Mouse (Mus musculus) skeletal muscle tissue, adult 2 months (tissue): ENCODE measurements around the gene Arl6ip1.
"Not testable (repeated sequence)": the region's sequence is repeated elsewhere in the genome, so short reads cannot be mapped to it uniquely, and the experiment has no call there.

Experiments
- DNase-seq: peaks from one replicate; pipeline ENCODE4 v3.0.0-alpha.2; 2012; ENCODE audit warnings: low read depth, low spot score

Gene Arl6ip1

DNA sequence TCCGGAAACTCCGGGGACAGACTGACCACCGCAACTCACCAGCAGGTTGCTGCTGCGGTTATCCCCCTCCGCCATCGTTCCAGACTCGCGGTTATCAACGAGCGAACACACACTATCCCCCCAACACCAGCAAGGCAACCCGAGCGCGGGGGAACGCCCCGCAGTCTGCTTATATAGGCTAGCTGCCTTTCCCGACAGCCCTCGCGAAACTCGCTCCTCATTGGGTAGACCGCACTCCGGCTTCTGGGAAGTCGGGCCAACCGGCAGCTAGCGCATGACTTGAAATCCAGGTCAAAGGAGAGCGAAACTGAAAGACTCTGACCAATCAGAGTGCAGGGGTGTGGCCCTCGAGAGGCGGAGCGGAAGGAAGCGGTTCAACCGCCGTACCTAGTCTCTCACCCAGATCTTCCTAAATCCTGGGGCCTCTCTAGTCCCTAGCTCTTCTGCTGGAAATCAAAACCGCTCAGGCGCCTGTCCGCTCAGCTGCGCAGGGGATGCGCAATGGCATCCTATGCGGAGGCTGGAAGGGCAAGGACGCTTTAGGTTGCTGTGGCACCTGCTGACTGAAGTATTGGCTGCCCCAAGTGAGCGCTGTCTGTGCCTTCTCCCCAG is at the start of gene Arl6ip1:
Gene Arl6ip1 (minus strand): TSS at position 233 of the 612 bp plus-strand sequence.
- peak; percentile 99 for DNase-seq

DNA sequence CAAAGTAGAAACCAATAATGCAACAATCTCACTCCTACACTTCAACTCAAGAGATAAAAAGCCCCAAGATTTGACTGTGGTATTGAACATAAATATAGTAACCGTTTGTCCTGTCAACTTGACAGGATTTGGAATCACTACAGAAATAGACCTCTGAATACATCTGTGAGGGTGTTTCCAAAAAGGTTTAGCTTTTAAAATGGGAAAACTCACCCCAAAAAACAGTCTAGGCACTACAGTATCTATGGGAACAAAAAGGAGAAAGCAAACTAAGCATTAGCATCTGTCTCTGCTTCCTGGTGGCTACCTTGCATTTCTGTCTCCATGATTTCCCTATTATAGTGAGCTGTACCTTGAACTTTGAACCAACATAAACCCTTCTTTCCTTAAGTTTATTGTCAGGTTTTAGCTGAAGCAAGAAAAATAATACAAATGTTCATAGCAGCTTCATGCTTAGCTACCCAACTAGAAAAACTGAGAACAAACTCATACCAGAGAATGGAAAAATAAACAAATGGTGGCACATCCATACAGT is 46.4 kb upstream of the Arl6ip1 start:
- DNase-seq = no peak

DNA sequence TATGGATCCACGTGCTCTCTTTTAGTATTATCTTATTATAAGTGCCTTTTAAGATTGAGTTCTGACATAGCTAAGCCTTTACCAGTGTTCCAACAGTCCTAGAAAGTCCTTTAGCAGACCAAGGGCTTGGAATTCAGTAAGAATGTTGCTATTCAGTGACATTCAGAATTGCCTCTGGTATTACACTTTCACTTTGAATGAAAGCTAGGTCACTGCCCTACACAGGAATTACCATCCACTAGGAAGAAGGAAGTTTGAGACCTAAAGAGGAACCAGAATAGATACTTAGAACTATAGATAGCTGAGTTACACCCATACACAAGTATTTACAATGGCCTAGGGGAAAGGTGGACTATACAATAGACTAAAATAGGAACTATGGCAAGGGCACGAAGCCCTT is 40.7 kb upstream of the Arl6ip1 start:
- not testable (repeated sequence) for DNase-seq

DNA sequence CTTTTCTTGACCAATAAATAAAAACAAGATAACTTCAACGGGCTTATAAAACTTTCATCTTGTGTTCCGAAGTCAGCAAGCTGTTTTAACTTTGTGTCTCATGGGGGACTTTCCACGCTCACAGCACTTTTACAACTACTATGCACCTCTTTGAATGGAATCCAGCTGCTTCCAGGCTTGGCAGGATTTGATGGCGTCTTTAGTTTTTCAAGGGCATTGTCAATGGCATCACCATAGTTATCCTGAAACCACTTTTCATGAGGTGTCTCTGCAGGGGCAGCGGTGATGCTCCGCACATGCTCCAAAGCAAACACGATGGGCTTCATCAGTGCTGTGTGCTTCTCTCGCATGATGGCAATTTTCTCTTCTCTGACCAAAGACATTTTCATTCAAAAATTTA is 33.5 kb upstream of the Arl6ip1 start:
- no peak for DNase-seq

GRCm38 (mm10) chr7:118160121-118160520 is 30.7 kb upstream of the Arl6ip1 start:
- no peak for DNase-seq

GRCm38 (mm10) chr7:118156461-118156860 is 27.0 kb upstream of the Arl6ip1 start:
- DNase-seq = no peak

DNA sequence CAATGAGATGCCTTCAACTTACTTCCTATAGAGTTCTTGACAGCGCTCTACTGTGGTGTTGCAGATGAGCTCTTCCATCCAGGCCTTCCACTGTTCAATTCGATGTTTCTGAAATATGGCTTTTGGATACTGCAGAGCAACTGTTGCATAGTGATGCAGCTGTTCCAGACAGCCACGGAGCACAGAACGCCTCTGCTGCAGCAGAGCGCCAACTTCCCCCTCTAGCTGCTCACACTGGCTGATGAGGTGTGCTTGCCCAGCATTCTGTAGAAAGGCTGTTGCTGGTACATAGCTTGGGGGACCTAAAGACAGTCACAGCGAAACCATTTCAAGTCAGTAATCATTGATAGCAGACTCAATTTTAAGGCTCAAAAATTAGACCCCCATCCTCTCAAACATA is 24.7 kb upstream of the Arl6ip1 start:
- DNase-seq = no peak

- no peak for DNase-seq
Observed at GRCm38 (mm10) chr7:118143602-118144001, 14.1 kb upstream of the Arl6ip1 start.

DNA sequence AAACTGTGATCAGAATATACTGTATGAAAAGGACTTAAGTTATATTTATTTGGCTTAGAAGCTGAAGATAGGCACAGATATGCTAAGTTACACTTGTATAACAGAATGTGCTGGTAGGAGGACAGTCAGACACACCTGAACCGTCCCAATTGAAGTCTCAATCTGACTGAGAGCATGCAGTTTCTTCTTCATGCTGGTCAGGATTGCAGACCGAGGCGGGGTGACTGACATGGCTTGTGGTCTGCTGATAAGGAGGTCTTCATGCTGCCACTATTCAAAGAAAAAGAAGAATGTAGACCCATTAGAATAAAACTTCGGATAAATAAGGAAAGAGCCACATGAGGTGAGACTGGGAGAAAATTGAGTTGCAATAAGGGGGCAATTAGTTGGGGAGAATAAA is 13.7 kb upstream of the Arl6ip1 start:
- no peak for DNase-seq

GRCm38 (mm10) chr7:118141271-118141670 is 11.8 kb upstream of the Arl6ip1 start:
- DNase-seq = no peak

DNA sequence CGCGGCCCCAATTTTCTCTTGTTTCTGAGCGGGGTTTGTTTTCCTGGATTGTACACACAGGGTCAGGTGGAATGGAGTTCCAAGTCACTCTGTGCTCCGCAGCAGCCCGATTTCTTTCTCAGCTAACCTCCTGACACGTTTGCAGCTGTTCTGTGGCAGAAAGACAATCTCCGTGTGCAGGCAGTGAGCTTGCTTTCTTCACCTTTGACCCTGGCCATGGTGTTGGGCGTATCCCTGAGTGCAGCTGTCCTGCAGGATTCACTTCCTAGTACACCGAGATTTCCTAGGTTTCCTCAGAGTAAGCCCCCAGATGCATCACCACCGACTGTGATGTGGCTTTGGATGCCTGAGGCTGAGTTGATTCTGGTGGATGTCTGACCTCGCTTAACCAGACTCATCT is 5.7 kb upstream of the Arl6ip1 start:
- DNase-seq = no peak

GRCm38 (mm10) chr7:118128925-118129429 is 485 bp downstream of the Arl6ip1 start:
- DNase-seq = no peak

- DNase-seq = no peak
Observed at GRCm38 (mm10) chr7:118126219-118126875, 3.1 kb downstream of the Arl6ip1 start.

DNA sequence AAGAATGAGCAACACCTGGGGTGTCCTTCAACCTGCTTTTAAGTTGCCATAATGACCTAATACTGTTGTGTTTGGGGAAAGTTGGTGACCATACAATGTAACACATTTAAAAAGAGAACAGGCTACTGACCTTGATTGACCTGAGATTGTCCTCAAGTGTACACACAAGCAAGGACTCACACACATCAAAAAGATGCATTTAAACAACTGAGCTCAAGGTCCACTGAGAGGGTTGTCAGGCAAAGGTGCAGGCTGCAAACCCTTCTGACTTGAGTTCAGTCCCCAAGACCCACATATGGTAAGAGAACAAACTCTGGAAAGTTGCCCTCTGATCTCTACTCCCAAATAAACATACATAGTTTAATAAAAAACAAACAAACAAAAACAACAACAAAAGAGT is 3.7 kb downstream of the Arl6ip1 start:
- no peak for DNase-seq

GRCm38 (mm10) chr7:118123512-118124411 is 5.7 kb downstream of the Arl6ip1 start:
- DNase-seq = no peak

- DNase-seq = no peak
Observed at GRCm38 (mm10) chr7:118122235-118122634, 7.2 kb downstream of the Arl6ip1 start.

GRCm38 (mm10) chr7:118120654-118121053 is 8.8 kb downstream of the Arl6ip1 start:
- DNase-seq = no peak

- DNase-seq = no peak
Observed at GRCm38 (mm10) chr7:118119946-118120345, 9.5 kb downstream of the Arl6ip1 start.

DNA sequence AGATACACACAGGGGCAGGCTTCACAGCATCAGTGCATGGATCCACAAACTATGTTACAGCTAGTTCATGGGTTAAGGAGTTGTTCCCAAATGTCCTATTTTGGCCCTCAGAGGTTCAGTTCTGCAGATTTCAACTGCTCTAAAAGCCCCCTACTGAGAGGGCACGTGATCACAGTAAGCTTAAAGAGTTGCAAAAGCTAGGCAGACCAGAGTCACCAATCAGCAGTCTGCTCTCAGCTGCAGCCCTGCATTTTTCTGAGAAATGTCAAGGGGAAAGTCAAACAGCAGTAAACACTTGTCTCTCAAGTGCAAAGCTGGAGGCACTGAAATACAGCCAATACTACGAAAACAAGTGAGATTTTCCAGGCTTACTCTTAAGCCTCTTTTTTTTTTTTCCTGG is 10.3 kb downstream of the Arl6ip1 start:
- no peak for DNase-seq

DNA sequence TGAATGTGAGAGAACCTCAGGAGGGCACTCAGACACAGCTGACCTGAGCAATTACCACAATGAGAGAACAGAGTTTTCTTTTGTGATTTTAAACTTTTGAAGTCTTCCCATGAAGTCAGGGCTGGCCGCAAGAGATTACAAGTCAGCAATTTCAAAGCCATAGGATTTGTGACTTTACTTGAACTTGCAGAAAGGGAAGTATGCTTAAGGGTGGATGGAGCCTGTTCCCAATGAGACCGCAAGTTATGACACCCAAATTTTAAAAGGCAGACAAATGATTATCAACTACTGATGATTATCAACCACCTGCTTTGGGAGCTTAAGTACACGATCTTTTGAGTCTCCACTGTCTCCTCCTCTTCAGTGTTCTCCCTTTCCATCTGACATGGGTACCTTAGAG is 11.0 kb downstream of the Arl6ip1 start:
- DNase-seq = no peak

- no peak for DNase-seq
Observed at GRCm38 (mm10) chr7:118117539-118118210, 11.8 kb downstream of the Arl6ip1 start.
